Mouse (Mus musculus) hindbrain, embryonic 12.5 days (tissue): Measurements from ENCODE around the gene Gm20388. TPM values are rescaled to one million over a fixed set of nuclear protein-coding genes. Genes with fewer than 3 reads are reported as not detected.

Source experiments
- ATAC-seq: fragments of 200-750 bp; cut with Nextera tagmentation; 2 replicates; pipeline ENCODE4 v1.8.0; 2017; ENCODE audit warnings: moderate TSS enrichment; ENCODE audit not compliant: low FRiP score
- H3K27ac ChIP-seq: fragments of 300-500 bp; sonication (generic); 2 replicates; pipeline ENCODE4 v1.5.1; 2016; ENCODE audit warnings: mild to moderate bottlenecking
- H3K27me3 ChIP-seq: fragments of 300-500 bp; sonication (generic); 2 replicates; pipeline ENCODE4 v1.6.1; 2016; ENCODE audit warnings: mild to moderate bottlenecking
- H3K36me3 ChIP-seq: fragments of 300-500 bp; sonication (generic); 2 replicates; pipeline ENCODE4 v1.6.1; 2016; ENCODE audit warnings: mild to moderate bottlenecking
- H3K4me1 ChIP-seq: fragments of 300-500 bp; sonication (generic); 2 replicates; pipeline ENCODE4 v1.6.1; 2016
- H3K4me2 ChIP-seq: fragments of 300-500 bp; sonication (generic); replicated peaks from 2 replicates; pipeline ENCODE4 v1.6.1; 2016; ENCODE audit warnings: mild to moderate bottlenecking
- H3K4me3 ChIP-seq: fragments of 300-500 bp; sonication (generic); 2 replicates; pipeline ENCODE4 v1.5.1; 2016; ENCODE audit warnings: mild to moderate bottlenecking
- H3K9ac ChIP-seq: fragments of 300-500 bp; sonication (generic); 2 replicates; pipeline ENCODE4 v1.6.1; 2016; ENCODE audit warnings: mild to moderate bottlenecking, moderate library complexity
- H3K9me3 ChIP-seq: fragments of 300-500 bp; sonication (generic); replicated peaks from 2 replicates; pipeline ENCODE4 v1.6.1; 2016; ENCODE audit warnings: mild to moderate bottlenecking
- WGBS: fragments of 180-500 bp; shearing (Covaris S2); methylation state at CpG from one replicate; pipeline ENCODE4 v1.1.7; 2016; 5-methylcytosine and 5-hydroxymethylcytosine counted together
- polyA plus RNA-seq: library from polyadenylated mRNA; unstranded; fragments of >200 nt; fragmentation: Nextera tagmentation; extraction: Ambion mirVana; gene quantifications from 2 replicates; pipeline ENCODE4 v1.2.1, GENCODE M21; 2016

The Gm20388 gene
- polyA plus RNA-seq, 1 experiment from 2014 or later = not detected

GRCm38 (mm10) chr8:122442356-122442755 lies 2531.7 kb downstream of the Gm20388 start:
- Histone ChIP-seq H3K4me1 (peaks cover 32% of the 10 kb centered on the region), H3K27me3 (no peaks in the 10 kb centered on the region), H3K9me3 (no peaks in the 10 kb centered on the region), H3K27ac (peak overlapping the region; percentile 87), H3K4me3 (peak overlapping the region; percentile 68), H3K4me2 (peak overlapping the region; percentile 90), H3K9ac (peak overlapping the region; percentile 81), H3K36me3 (peaks cover 24% of the 10 kb centered on the region)
- ATAC-seq = no peak
- WGBS = 23% methylated on average over 7 of the region's 7 CpGs

GRCm38 (mm10) chr8:122442781-122443180 lies 2532.1 kb downstream of the Gm20388 start:
- 1% methylated on average over 11 of the region's 12 CpGs for WGBS
- peaks cover 20% of the 10 kb centered on the region for H3K36me3 ChIP-seq
- peak overlapping the region; percentile 90 for H3K4me2 ChIP-seq
- ATAC-seq = peak; percentile 41
- H3K27ac ChIP-seq = peak overlapping the region; percentile 87
- H3K27me3 ChIP-seq = no peaks in the 10 kb centered on the region
- H3K4me1 ChIP-seq = peaks cover 32% of the 10 kb centered on the region
- H3K9ac ChIP-seq = peak overlapping the region; percentile 81
- H3K9me3 ChIP-seq = no peaks in the 10 kb centered on the region
- peak overlapping the region; percentile 68 for H3K4me3 ChIP-seq

- H3K27me3 ChIP-seq = no peaks in the 10 kb centered on the region
- H3K27ac ChIP-seq = peak within 1 kb of the TSS; percentile 94
- H3K9ac ChIP-seq = peak within 1 kb of the TSS; percentile 81
- peak within 1 kb of the TSS; percentile 68 for H3K4me3 ChIP-seq
- ATAC-seq = peak; percentile 98
- H3K4me2 ChIP-seq = peak within 1 kb of the TSS; percentile 90
- peaks cover 32% of the 10 kb centered on the region for H3K4me1 ChIP-seq
- H3K9me3 ChIP-seq = no peaks in the 10 kb centered on the region
- peaks cover 13% of the 10 kb centered on the region for H3K36me3 ChIP-seq
- WGBS = under 1% methylated on average over 47 of the region's 47 CpGs
Measured at GRCm38 (mm10) chr8:122443262-122444006, 2532.8 kb downstream of the Gm20388 start, which contains the start of gene Mvd. TSS of gene Mvd (minus strand) at chr8:122443422.

GRCm38 (mm10) chr8:122444058-122444748 lies 2533.6 kb downstream of the Gm20388 start:
- Histone ChIP-seq H3K4me2 (peak overlapping the region; percentile 90), H3K9ac (peak overlapping the region; percentile 73), H3K4me3 (peak overlapping the region; percentile 68), H3K27me3 (no peaks in the 10 kb centered on the region), H3K4me1 (peaks cover 32% of the 10 kb centered on the region), H3K27ac (peak overlapping the region; percentile 94), H3K9me3 (no peaks in the 10 kb centered on the region), H3K36me3 (peaks cover 7% of the 10 kb centered on the region)
- ATAC-seq = peak; percentile 43
- WGBS = 18% methylated on average over 19 of the region's 19 CpGs

GRCm38 (mm10) chr8:122445203-122445602 lies 2534.6 kb downstream of the Gm20388 start:
- Histone ChIP-seq H3K4me1 (peaks cover 32% of the 10 kb centered on the region), H3K4me2 (peak overlapping the region; percentile 90), H3K27ac (peak overlapping the region; percentile 94; the same call in 1 of the 2 replicates), H3K4me3 (peak overlapping the region; percentile 68; the same call in 1 of the 2 replicates), H3K9ac (no peak overlapping the region), H3K9me3 (no peaks in the 10 kb centered on the region), H3K27me3 (no peaks in the 10 kb centered on the region), H3K36me3 (no peaks in the 10 kb centered on the region)
- 65% methylated on average over 3 of the region's 3 CpGs for WGBS
- ATAC-seq = no peak

GRCm38 (mm10) chr8:122451161-122451703 lies 2540.6 kb downstream of the Gm20388 start:
- WGBS = 77% methylated on average over 7 of the region's 7 CpGs
- H3K4me3 ChIP-seq = no peak overlapping the region
- H3K9me3 ChIP-seq = no peaks in the 10 kb centered on the region
- no peak overlapping the region for H3K9ac ChIP-seq
- H3K36me3 ChIP-seq = no peaks in the 10 kb centered on the region
- H3K4me1 ChIP-seq = no peaks in the 10 kb centered on the region; the same call in 1 of the 2 replicates
- no peak for ATAC-seq
- no peak overlapping the region for H3K27ac ChIP-seq
- H3K27me3 ChIP-seq = peaks cover 16% of the 10 kb centered on the region
- H3K4me2 ChIP-seq = no peak overlapping the region

- H3K4me2 ChIP-seq = no peak overlapping the region
- H3K27ac ChIP-seq = no peak overlapping the region
- H3K27me3 ChIP-seq = peaks cover 25% of the 10 kb centered on the region
- no peaks in the 10 kb centered on the region for H3K9me3 ChIP-seq
- no peaks in the 10 kb centered on the region for H3K36me3 ChIP-seq
- H3K9ac ChIP-seq = no peak overlapping the region
- H3K4me3 ChIP-seq = no peak overlapping the region
- H3K4me1 ChIP-seq = no peaks in the 10 kb centered on the region
- 86% methylated on average over 10 of the region's 10 CpGs for WGBS
- ATAC-seq = no peak
Measured at GRCm38 (mm10) chr8:122452154-122452553, 2541.5 kb downstream of the Gm20388 start.

- H3K4me1 ChIP-seq = no peaks in the 10 kb centered on the region
- no peak overlapping the region for H3K4me2 ChIP-seq
- no peak for ATAC-seq
- H3K36me3 ChIP-seq = no peaks in the 10 kb centered on the region
- H3K27me3 ChIP-seq = peaks cover 45% of the 10 kb centered on the region
- no peaks in the 10 kb centered on the region for H3K9me3 ChIP-seq
- H3K9ac ChIP-seq = no peak overlapping the region
- H3K4me3 ChIP-seq = no peak overlapping the region
- 89% methylated on average over 6 of the region's 6 CpGs for WGBS
- no peak overlapping the region for H3K27ac ChIP-seq
Measured at GRCm38 (mm10) chr8:122454409-122454808, 2543.8 kb downstream of the Gm20388 start.

GRCm38 (mm10) chr8:122457171-122457570 lies 2546.5 kb downstream of the Gm20388 start:
- Histone ChIP-seq H3K4me1 (peaks cover 15% of the 10 kb centered on the region), H3K27me3 (peaks cover 73% of the 10 kb centered on the region), H3K9me3 (no peaks in the 10 kb centered on the region), H3K4me3 (no peak overlapping the region), H3K9ac (no peak overlapping the region), H3K27ac (no peak overlapping the region), H3K4me2 (no peak overlapping the region), H3K36me3 (no peaks in the 10 kb centered on the region)
- no peak for ATAC-seq
- WGBS = 81% methylated on average over 11 of the region's 11 CpGs

- H3K36me3 ChIP-seq = no peaks in the 10 kb centered on the region
- peaks cover 15% of the 10 kb centered on the region for H3K4me1 ChIP-seq
- no peak overlapping the region for H3K4me2 ChIP-seq
- peaks cover 91% of the 10 kb centered on the region for H3K27me3 ChIP-seq
- no peak overlapping the region for H3K27ac ChIP-seq
- no peak overlapping the region for H3K4me3 ChIP-seq
- ATAC-seq = no peak
- no peak overlapping the region for H3K9ac ChIP-seq
- H3K9me3 ChIP-seq = no peaks in the 10 kb centered on the region
- WGBS = 57% methylated on average over 6 of the region's 6 CpGs
Measured at GRCm38 (mm10) chr8:122459218-122459900, 2548.7 kb downstream of the Gm20388 start.

GRCm38 (mm10) chr8:122459990-122460389 lies 2549.3 kb downstream of the Gm20388 start:
- 23% methylated on average over 7 of the region's 7 CpGs for WGBS
- peaks cover 86% of the 10 kb centered on the region for H3K27me3 ChIP-seq
- 0 out of 2 replicates have a peak overlapping the region, but pooled peaks have one; percentile 24 for H3K9ac ChIP-seq
- no peak for ATAC-seq
- H3K4me2 ChIP-seq = peak overlapping the region; percentile 57
- no peak overlapping the region for H3K27ac ChIP-seq
- peaks cover 15% of the 10 kb centered on the region for H3K4me1 ChIP-seq
- H3K36me3 ChIP-seq = no peaks in the 10 kb centered on the region
- no peaks in the 10 kb centered on the region for H3K9me3 ChIP-seq
- peak overlapping the region; percentile 29 for H3K4me3 ChIP-seq
